Mouse (Mus musculus): ENCODE results near the gene Lman2l.

The Lman2l gene

GRCm38 (mm10) chr1:36457388-36458014 lies 12.4 kb upstream of the Lman2l start:
- DNase-seq, result no peak

DNA sequence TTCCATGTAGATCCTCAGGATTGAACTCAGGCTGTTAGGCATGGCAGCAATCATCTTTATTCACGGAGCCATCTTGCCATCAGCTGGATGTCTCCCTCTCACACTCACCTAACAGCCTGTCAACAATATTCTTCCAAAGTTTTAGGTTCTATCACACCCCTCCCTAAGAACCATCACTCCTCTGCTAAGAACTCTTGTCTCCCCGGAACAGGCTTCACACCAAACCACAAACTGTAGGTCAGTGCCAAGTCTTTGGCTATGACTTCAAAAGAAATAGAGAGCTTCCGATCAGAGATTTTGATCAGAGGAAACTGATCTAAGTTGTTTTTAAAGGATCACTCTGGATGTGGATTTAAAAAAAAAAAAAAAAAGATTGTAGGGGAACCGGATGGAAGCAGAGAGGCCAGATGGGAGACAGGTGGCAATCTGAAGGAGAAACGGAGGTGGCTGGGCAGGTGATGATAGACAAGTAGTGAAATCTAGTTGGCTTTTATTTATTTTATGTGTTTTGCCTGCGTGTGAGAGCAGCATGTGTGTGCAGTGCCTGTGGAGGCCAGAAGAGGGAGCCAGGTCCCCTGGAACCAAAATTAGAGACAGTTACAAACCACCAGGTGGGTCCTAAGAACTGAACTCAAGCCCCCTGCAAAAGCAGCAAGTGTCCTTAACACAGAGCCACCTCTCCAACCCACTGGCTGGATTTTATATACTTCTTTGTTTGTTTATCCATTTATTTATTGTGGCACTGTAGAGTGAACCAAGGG lies 9.2 kb upstream of the Lman2l start:
- DNase-seq, result no peak

DNA sequence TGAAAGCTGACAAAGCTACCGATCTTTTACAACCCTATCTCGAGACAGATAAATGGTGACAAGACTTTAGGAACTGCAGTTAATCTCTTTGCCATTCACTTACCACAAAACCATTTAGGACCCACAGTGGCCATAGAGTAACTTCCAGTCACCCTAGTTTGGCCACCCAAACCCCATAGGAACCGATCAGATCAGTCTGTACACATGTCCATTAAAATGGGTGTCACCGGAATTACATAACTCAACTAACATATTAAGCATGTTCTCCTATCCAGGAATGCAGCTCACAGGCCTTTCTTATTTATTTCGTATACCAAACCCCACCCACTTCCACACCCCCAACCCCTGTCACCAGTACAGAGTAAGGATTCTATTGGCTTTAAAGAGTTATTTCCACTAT lies 1.8 kb upstream of the Lman2l start:
- DNase-seq, result no peak

DNA sequence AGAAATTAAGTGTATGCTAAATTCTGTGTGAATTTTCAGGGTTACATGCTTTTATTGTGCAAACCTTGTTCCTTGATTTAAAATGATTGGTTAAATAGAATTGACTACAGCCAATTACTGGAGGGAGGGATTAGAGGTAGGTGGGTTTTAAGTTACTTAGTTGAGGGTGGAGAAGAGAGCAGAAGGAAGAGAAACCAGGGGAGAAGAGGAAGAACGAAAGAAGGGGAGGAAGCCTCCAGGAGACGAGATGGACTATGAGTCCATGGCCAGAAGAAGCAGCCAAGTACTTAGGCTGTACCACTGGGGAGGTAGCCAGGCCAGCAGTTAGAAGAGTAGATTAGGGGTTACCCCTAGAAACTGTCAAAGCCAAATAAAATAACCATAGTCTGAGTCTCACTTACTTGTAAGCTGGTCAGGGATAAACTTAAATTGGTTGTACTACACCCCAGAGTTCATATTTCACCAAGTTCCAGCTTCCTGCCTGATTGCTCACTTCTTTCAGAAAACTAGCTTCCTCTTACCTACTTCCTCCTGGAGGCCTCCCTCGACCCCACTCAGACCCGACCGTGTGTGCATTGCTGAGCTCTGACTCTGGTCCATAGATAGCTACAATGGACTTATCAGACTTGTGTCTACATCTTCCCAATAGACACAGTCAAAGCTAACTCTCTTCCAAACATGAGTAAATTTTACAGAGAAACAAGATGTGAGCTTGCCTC lies 1.2 kb upstream of the Lman2l start:
- DNase-seq, result no peak

DNA sequence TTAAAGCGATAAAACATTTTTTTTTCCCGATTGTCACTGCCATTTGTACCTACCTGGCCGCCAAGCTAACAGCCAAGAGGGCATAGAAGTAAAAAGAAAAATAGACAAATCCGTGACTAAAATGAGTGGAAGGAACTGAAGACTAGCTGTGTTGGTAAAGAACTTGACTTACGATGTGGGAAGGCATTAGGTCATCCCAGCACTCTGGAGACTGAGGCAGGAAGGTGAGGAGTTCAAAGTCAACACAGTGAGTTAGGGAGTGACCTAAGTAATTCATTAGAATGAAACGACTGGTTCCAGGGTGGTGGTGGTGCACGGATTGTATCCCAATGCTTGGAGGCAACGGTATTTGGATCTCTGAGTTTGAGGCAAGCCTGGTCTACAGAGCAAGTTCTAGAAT lies 437 bp upstream of the Lman2l start:
- DNase-seq, result no peak

DNA sequence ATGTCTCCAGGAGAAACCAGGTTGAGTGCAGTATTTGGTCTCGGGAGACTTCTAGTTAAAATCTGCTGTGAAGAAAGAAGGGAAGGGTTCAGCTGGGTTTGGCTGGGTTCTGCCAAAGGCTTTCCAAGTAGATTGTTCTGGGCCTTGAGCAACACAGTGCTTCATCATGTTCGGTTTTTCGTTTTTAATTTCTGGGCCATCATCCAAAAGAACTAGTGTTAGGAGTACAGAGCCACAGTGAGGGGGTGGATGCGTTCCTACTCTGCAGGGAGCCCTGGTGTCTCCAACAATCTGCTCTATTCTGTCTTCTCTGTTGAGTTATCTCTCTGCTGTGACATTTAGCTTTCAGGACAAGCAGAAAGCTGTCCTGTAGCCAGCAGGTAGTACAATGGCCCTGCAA lies 4.0 kb downstream of the Lman2l start:
- DNase-seq, result peak; percentile 19 to 45

DNA sequence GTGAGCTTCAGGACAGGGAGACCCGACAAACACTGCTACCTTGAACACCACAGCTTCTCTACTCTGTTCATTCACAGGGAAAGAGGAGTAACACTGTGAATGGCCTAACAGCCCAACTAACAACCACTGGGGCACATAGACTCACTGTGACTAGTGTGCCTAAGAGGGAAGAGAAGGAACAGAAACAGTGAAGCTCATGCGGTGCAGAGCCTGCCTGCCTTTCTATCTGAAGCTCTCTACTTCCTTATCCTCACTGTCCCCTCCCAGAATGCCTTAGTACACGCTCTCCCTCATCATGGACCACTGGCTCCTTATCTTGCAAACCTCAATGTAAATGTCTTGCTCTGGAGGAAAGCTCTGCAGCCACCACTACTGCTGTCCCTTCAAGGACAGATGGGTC lies 7.8 kb downstream of the Lman2l start:
- DNase-seq, result no peak

DNA sequence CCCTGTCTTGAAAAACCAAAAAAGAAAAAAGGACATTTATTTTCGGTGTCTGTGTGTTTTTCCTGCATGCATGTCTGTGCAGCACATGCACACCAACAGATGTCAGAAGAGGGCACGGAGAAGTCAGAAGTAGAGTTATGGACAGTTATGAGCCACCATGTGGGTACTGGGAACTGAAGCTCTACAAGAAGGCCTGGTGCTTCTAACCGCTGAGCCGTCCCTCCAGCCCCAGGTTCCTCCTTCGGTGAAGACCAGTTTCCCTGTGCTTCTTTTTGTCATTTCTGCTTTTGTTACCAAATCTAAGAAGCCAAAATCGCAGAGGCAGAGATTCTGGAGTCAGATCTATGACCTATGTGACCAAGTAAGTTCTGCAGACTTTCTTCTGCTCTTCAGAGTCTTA lies 8.6 kb downstream of the Lman2l start:
- no peak for DNase-seq

- no peak for DNase-seq
Observed at GRCm38 (mm10) chr1:36435071-36435470, 10.0 kb downstream of the Lman2l start.

GRCm38 (mm10) chr1:36433616-36434015 lies 11.5 kb downstream of the Lman2l start:
- DNase-seq, result no peak

- no peak for DNase-seq
Observed at GRCm38 (mm10) chr1:36432999-36433398, 12.1 kb downstream of the Lman2l start.

- peak in 1 of 2 experiments; percentile 15 for DNase-seq
Observed at GRCm38 (mm10) chr1:36429511-36429910, 15.6 kb downstream of the Lman2l start.

- DNase-seq, result no peak
Observed at GRCm38 (mm10) chr1:36404531-36404930, 40.5 kb downstream of the Lman2l start.

DNA sequence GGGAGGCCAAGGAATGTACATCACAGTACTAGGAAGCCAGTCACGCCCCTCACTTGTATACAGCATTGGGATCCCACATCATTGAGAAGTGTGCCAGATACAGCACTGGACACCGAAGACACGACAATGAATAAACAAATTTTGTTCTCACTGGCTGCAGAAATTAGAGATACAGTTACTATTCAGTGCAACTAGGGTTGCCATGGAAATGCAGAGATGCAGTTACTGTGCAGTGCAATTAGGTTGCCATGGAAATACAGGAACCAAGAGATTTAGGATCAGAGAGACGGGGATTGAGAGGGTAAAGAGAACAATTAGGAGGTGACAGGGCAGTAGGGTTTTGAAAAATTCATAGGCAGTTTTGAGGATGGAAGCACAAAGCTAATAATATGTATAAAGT lies 43.6 kb downstream of the Lman2l start:
- DNase-seq, result no peak

GRCm38 (mm10) chr1:36397041-36397440 lies 48.0 kb downstream of the Lman2l start:
- DNase-seq, result no peak

DNA sequence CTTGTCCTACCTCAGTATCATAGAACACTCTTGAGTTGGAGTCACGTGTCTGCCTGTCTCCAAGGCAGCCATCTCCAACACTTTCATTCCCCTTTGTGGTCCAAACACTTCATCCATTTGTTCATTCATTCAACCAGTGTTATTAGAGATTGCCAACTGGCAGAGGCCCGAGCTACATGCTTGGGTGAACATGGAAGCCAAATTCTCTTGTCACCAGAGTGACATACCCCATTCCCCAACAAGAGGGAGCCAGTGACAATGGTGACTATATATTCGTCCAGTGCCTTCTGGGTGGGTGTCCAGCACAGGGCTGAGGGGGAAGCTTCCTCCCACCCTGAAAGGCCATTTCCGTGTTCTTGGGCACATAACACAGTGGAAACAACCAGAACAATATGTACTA lies 65.5 kb downstream of the Lman2l start:
- DNase-seq, result peak; percentile 4 to 46

GRCm38 (mm10) chr1:36378880-36379279 lies 66.2 kb downstream of the Lman2l start:
- no peak for DNase-seq

DNA sequence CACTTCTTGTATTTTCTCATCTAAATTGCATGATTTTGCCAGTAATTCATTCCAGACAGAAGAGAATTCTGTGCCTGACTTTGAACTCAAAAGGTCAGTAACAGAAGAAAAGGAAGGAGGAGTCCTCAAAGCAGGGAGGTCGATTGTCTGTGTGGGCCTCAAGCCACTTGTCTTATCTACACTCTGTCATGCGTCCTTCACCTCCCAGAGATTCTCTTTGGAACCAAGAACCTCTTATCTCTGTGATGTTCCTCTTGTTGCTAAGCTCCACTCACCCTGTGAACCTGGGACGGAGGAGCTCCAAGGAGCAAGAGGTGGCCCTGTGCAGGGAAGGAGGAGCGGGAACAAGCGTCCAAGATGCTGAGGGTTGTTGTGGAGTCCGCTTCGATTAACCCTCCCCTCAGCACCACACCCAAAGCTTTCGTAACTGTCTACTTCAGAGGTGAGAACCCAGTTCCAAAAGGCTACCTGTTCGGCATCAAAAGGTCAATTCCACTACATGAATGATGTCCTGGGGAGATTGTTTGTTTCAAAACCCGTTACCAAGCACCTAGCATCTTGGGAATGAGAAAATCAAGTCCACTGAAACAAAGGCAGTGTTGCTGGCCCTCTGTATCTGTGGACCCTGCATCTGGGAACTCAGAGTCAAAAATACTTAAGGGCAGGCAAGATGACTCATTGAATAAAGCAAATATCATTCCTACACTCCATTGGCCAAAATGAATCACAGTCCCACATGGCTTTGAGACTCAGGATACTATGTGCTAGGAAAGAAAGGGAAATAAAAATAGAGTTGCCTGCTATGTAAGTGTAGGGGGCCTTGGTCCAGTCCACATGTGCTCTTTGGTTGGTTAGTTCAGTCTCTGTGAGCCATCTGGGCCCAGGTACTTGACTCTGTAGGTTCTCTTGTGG lies 72.9 kb downstream of the Lman2l start, which contains the start of gene Fer1l5:
Gene Fer1l5 (plus strand): TSS at position 358 of the 912 bp plus-strand sequence.
- DNase-seq, result no peak

GRCm38 (mm10) chr1:36370918-36371317 lies 74.2 kb downstream of the Lman2l start:
- no peak for DNase-seq

Measured in cerebellum, postnatal 14 days (tissue).